Comparison of ENCODE assay signal across 7 mouse cellular contexts in the genomic region with DNA sequence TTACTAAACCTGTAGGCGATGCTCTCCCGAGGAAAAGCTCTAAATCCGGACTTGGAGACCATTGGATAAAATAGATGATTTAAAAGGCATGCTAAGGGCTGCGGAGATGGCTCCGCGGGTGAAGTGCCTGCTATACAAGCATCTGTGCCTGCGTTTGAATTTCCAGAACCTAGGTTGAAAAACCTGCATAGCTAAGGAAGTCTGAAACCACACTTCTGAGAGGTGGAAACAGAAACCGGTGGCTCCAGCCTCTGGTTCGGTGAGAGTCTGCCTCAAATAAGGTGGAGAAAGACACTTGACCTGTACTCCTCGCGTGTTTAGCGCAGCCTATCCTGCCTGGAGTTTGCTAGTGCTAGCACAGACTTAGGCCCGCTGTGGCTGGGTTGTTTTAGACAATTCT. TPM values are rescaled to one million over a fixed set of nuclear protein-coding genes. Genes with fewer than 3 reads are reported as not detected.
DNase-seq lines count a peak whose midpoint lies in the region; ATAC-seq lines count a peak whose summit lies in the region.

No protein-coding gene starts in this region.

- peaks cover 4% of the 10 kb centered on the region; the same call in 1 of the 2 replicates for H3K36me3 ChIP-seq in heart, embryonic 13.5 days
- 0 out of 2 replicates have a peak, but pooled peaks cover under 1% of the 10 kb centered on the region for H3K36me3 ChIP-seq in macrophage (ENCODE audit: inconsistent target)
- H3K36me3 ChIP-seq in stomach, embryonic 14.5 days (ENCODE audit: control insufficient read depth, insufficient read depth, low read length), result no peaks in the 10 kb centered on the region

- H3K9me3 ChIP-seq in heart, embryonic 13.5 days, result no peaks in the 10 kb centered on the region
- no peaks in the 10 kb centered on the region for H3K9me3 ChIP-seq in stomach, embryonic 14.5 days (ENCODE audit: control insufficient read depth, low read depth, low read length)

- peaks cover 24% of the 10 kb centered on the region for H3K4me1 ChIP-seq in heart, embryonic 13.5 days
- H3K4me1 ChIP-seq in stomach, embryonic 14.5 days (ENCODE audit: control insufficient read depth, insufficient read depth, low read length), result peaks cover 16% of the 10 kb centered on the region

- under 1% methylated on average over 13 of the region's 13 CpGs for WGBS in heart, embryonic 13.5 days
- WGBS in macrophage (ENCODE audit: missing documents), result under 1% methylated on average over 13 of the region's 13 CpGs
- under 1% methylated on average over 13 of the region's 13 CpGs for WGBS in stomach, embryonic 14.5 days

- peak overlapping the region; percentile 79 for H3K4me3 ChIP-seq in heart, embryonic 13.5 days
- peak overlapping the region; percentile 79 for H3K4me3 ChIP-seq in macrophage (ENCODE audit: inconsistent target)
- H3K4me3 ChIP-seq in stomach, embryonic 14.5 days (ENCODE audit: low read depth, low read length), result peak overlapping the region; percentile 71

- DNase-seq in 3T3-L1 (ENCODE audit: low read depth, low spot score), result peak; percentile 26
- peak; percentile 16 to 22 for DNase-seq in B cell, adult 2 months
- peak; percentile 25 to 37 for DNase-seq in cerebellum, adult 18-20 months
- DNase-seq in kidney, postnatal 14 days, result peak; percentile 15

- peak overlapping the region; percentile 71 for H3K4me2 ChIP-seq in heart, embryonic 13.5 days
- peak overlapping the region; percentile 63 for H3K4me2 ChIP-seq in stomach, embryonic 14.5 days (replicated peaks; ENCODE audit: low read depth, low read length)

- ATAC-seq in heart, embryonic 13.5 days (ENCODE audit: extremely low read depth, insufficient number of reproducible peaks, low FRiP score, low TSS enrichment), result no peak
- no peak for ATAC-seq in stomach, embryonic 14.5 days (ENCODE audit: insufficient number of reproducible peaks, insufficient read depth, low FRiP score, low read depth)

- peak overlapping the region; percentile 86 for H3K27ac ChIP-seq in heart, embryonic 13.5 days (replicated peaks)
- peak overlapping the region; percentile 46 for H3K27ac ChIP-seq in macrophage
- peak overlapping the region; percentile 66; the same call in 1 of the 2 replicates for H3K27ac ChIP-seq in stomach, embryonic 14.5 days (ENCODE audit: low read length)

- H3K27me3 ChIP-seq in heart, embryonic 13.5 days (replicated peaks), result no peaks in the 10 kb centered on the region
- no peaks in the 10 kb centered on the region for H3K27me3 ChIP-seq in stomach, embryonic 14.5 days (ENCODE audit: control insufficient read depth, insufficient read depth, low read length)

- H3K9ac ChIP-seq in heart, embryonic 13.5 days, result peak overlapping the region; percentile 91
- H3K9ac ChIP-seq in stomach, embryonic 14.5 days (replicated peaks; ENCODE audit: low read depth, low read length), result peak overlapping the region; percentile 62

- peaks cover 60% of the 10 kb centered on the region for H3K79me2 ChIP-seq in macrophage (ENCODE audit: inconsistent target)

RNA-seq across cellular contexts. Expression of a gene that starts 0.5 kb away (rescaled TPM):
- polyA plus RNA-seq in heart, embryonic 13.5 days (2015; fragmentation: Nextera tagmentation; extraction: Ambion mirVana), result 44.6 and 50.8 TPM in 2 replicates
- total RNA-seq in macrophage (2018; cell fraction: chromatin; rRNA removed), result 10 to 100 TPM in 25 of 26 experiments, 1 to 10 TPM in 1; 9.5 to 65.3 (median 38.2) TPM
- 10 to 100 TPM; 12.3 to 20.3 (median 17.1) TPM for total RNA-seq in macrophage (2018; cell fraction: cytosol; rRNA removed)
- total RNA-seq in macrophage (2018; cell fraction: nucleus; rRNA removed), result 10 to 100 TPM in 21 of 26 experiments, 1 to 10 TPM in 5; 6.0 to 53.4 (median 20.1) TPM
- 14.8 to 30.0 TPM (median 29.9 TPM) in 3 replicates for polyA plus RNA-seq in macrophage (2018)
- 67.5 and 68.1 TPM in 2 replicates for polyA plus RNA-seq in stomach, embryonic 14.5 days (2014; fragmentation: Nextera tagmentation; extraction: Ambion mirVana)

RNA-seq across cellular contexts. Expression of a gene that starts 0.6 kb away (rescaled TPM):
- polyA plus RNA-seq in heart, embryonic 13.5 days (2015; fragmentation: Nextera tagmentation; extraction: Ambion mirVana), result 61.5 and 66.8 TPM in 2 replicates
- 100 to 1,000 TPM in 18 of 26 experiments, 10 to 100 TPM in 8; 50.7 to 220 (median 160) TPM for total RNA-seq in macrophage (2018; cell fraction: chromatin; rRNA removed)
- total RNA-seq in macrophage (2018; cell fraction: cytosol; rRNA removed), result 10 to 100 TPM; 17.1 to 34.6 (median 25.3) TPM
- 100 to 1,000 TPM in 11 of 26 experiments, 10 to 100 TPM in 15; 34.8 to 169 (median 91.9) TPM for total RNA-seq in macrophage (2018; cell fraction: nucleus; rRNA removed)
- 30.9 to 39.7 TPM (median 32.8 TPM) in 3 replicates for polyA plus RNA-seq in macrophage (2018)
- polyA plus RNA-seq in stomach, embryonic 14.5 days (2014; fragmentation: Nextera tagmentation; extraction: Ambion mirVana), result 102 and 105 TPM in 2 replicates
